Mouse (Mus musculus): Measurements from ENCODE around the gene Eps15. TPM values are rescaled to one million over a fixed set of nuclear protein-coding genes. Genes with fewer than 3 reads are reported as not detected.
A peak's percentile ranks its signal among the peaks of the same experiment; 100 is the strongest.

Eps15 gene
- polyA plus RNA-seq, 1 experiment from 2014 or later = 33.4 TPM

GRCm38 (mm10) chr4:109254511-109254910 lies 25.6 kb upstream of the Eps15 start:
- no peak overlapping the region for H3K27ac ChIP-seq
- DNase-seq (ENCODE audit: low spot score) = no peak
- no peaks in the 10 kb centered on the region for H3K27me3 ChIP-seq (ENCODE audit: low read depth, poor library complexity, severe bottlenecking)
- no peaks in the 10 kb centered on the region for H3K9me3 ChIP-seq (replicated peaks)
- no peak overlapping the region for H3K4me3 ChIP-seq
- 91% methylated on average over 5 of the region's 5 CpGs for WGBS
- no peaks in the 10 kb centered on the region for H3K36me3 ChIP-seq
- no peaks in the 10 kb centered on the region for H3K4me1 ChIP-seq

- H3K9me3 ChIP-seq (replicated peaks) = no peaks in the 10 kb centered on the region
- H3K36me3 ChIP-seq = no peaks in the 10 kb centered on the region
- H3K4me3 ChIP-seq = no peak overlapping the region
- no peak for DNase-seq (ENCODE audit: low spot score)
- no peaks in the 10 kb centered on the region for H3K27me3 ChIP-seq (ENCODE audit: low read depth, poor library complexity, severe bottlenecking)
- H3K27ac ChIP-seq = no peak overlapping the region
- 90% methylated on average over 2 of the region's 2 CpGs for WGBS
- H3K4me1 ChIP-seq = no peaks in the 10 kb centered on the region
These were observed 24.7 kb upstream of the Eps15 start for GRCm38 (mm10) chr4:109255321-109255720.

GRCm38 (mm10) chr4:109255727-109256417 lies 24.2 kb upstream of the Eps15 start:
- no peaks in the 10 kb centered on the region for H3K9me3 ChIP-seq (replicated peaks)
- 85% methylated on average over 11 of the region's 11 CpGs for WGBS

GRCm38 (mm10) chr4:109256791-109257190 lies 23.3 kb upstream of the Eps15 start:
- Histone ChIP-seq H3K4me1 (no peaks in the 10 kb centered on the region), H3K27ac (no peak overlapping the region), H3K4me3 (no peak overlapping the region), H3K9me3 (replicated peaks) (no peaks in the 10 kb centered on the region), H3K36me3 (no peaks in the 10 kb centered on the region), H3K27me3 (ENCODE audit: low read depth, poor library complexity, severe bottlenecking) (no peaks in the 10 kb centered on the region)
- no peak for DNase-seq (ENCODE audit: low spot score)
- WGBS = 92% methylated on average over 6 of the region's 6 CpGs

More at GRCm38 (mm10) chr4:109255727-109256417, 24.2 kb upstream of the Eps15 start:
- no peak overlapping the region for H3K4me3 ChIP-seq
- no peak for DNase-seq (ENCODE audit: low spot score)
- H3K27ac ChIP-seq = no peak overlapping the region
- no peaks in the 10 kb centered on the region for H3K27me3 ChIP-seq (ENCODE audit: low read depth, poor library complexity, severe bottlenecking)
- no peaks in the 10 kb centered on the region for H3K36me3 ChIP-seq
- no peaks in the 10 kb centered on the region for H3K4me1 ChIP-seq

GRCm38 (mm10) chr4:109257639-109258038 lies 22.4 kb upstream of the Eps15 start:
- no peak overlapping the region for H3K4me3 ChIP-seq
- DNase-seq (ENCODE audit: low spot score) = no peak
- 0 out of 2 replicates have a peak, but pooled peaks cover 4% of the 10 kb centered on the region for H3K4me1 ChIP-seq
- H3K27ac ChIP-seq = no peak overlapping the region
- H3K27me3 ChIP-seq (ENCODE audit: low read depth, poor library complexity, severe bottlenecking) = no peaks in the 10 kb centered on the region
- no peaks in the 10 kb centered on the region for H3K9me3 ChIP-seq (replicated peaks)
- no peaks in the 10 kb centered on the region for H3K36me3 ChIP-seq

GRCm38 (mm10) chr4:109262068-109262467 lies 18.0 kb upstream of the Eps15 start:
- no peak for DNase-seq (ENCODE audit: low spot score)
- Histone ChIP-seq H3K27me3 (ENCODE audit: low read depth, poor library complexity, severe bottlenecking) (no peaks in the 10 kb centered on the region), H3K36me3 (no peaks in the 10 kb centered on the region), H3K4me1 (0 out of 2 replicates have a peak, but pooled peaks cover 4% of the 10 kb centered on the region), H3K9me3 (replicated peaks) (no peaks in the 10 kb centered on the region), H3K4me3 (no peak overlapping the region), H3K27ac (no peak overlapping the region)
- WGBS = 76% methylated on average over 6 of the region's 6 CpGs

- 91% methylated on average over 3 of the region's 3 CpGs for WGBS
- no peaks in the 10 kb centered on the region for H3K9me3 ChIP-seq (replicated peaks)
- no peak for DNase-seq (ENCODE audit: low spot score)
- H3K36me3 ChIP-seq = no peaks in the 10 kb centered on the region
- H3K4me1 ChIP-seq = 0 out of 2 replicates have a peak, but pooled peaks cover 4% of the 10 kb centered on the region
- H3K27me3 ChIP-seq (ENCODE audit: low read depth, poor library complexity, severe bottlenecking) = no peaks in the 10 kb centered on the region
- no peak overlapping the region for H3K27ac ChIP-seq
- no peak overlapping the region for H3K4me3 ChIP-seq
These were observed 14.0 kb upstream of the Eps15 start for GRCm38 (mm10) chr4:109266056-109266455.

GRCm38 (mm10) chr4:109266744-109267143 lies 13.3 kb upstream of the Eps15 start:
- Histone ChIP-seq H3K27ac (no peak overlapping the region), H3K36me3 (no peaks in the 10 kb centered on the region), H3K27me3 (ENCODE audit: low read depth, poor library complexity, severe bottlenecking) (no peaks in the 10 kb centered on the region), H3K4me1 (0 out of 2 replicates have a peak, but pooled peaks cover 4% of the 10 kb centered on the region), H3K4me3 (no peak overlapping the region), H3K9me3 (replicated peaks) (no peaks in the 10 kb centered on the region)
- 71% methylated on average over 2 of the region's 2 CpGs for WGBS
- DNase-seq (ENCODE audit: low spot score) = no peak

GRCm38 (mm10) chr4:109267452-109267851 lies 12.6 kb upstream of the Eps15 start:
- Histone ChIP-seq H3K4me3 (no peak overlapping the region), H3K27ac (no peak overlapping the region), H3K4me1 (no peaks in the 10 kb centered on the region), H3K36me3 (no peaks in the 10 kb centered on the region), H3K27me3 (ENCODE audit: low read depth, poor library complexity, severe bottlenecking) (no peaks in the 10 kb centered on the region), H3K9me3 (replicated peaks) (no peaks in the 10 kb centered on the region)
- DNase-seq (ENCODE audit: low spot score) = no peak
- WGBS = 87% methylated on average over 3 of the region's 3 CpGs

- no peaks in the 10 kb centered on the region for H3K36me3 ChIP-seq
- no peaks in the 10 kb centered on the region for H3K27me3 ChIP-seq (ENCODE audit: low read depth, poor library complexity, severe bottlenecking)
- DNase-seq (ENCODE audit: low spot score) = no peak
- no peak overlapping the region for H3K27ac ChIP-seq
- 89% methylated on average over 3 of the region's 3 CpGs for WGBS
- H3K4me3 ChIP-seq = no peak overlapping the region
- no peaks in the 10 kb centered on the region for H3K4me1 ChIP-seq
- no peaks in the 10 kb centered on the region for H3K9me3 ChIP-seq (replicated peaks)
These were observed 11.2 kb upstream of the Eps15 start for GRCm38 (mm10) chr4:109268903-109269302.

GRCm38 (mm10) chr4:109271803-109272202 lies 8.3 kb upstream of the Eps15 start:
- WGBS = 94% methylated on average over 4 of the region's 4 CpGs
- Histone ChIP-seq H3K4me1 (no peaks in the 10 kb centered on the region), H3K27ac (no peak overlapping the region), H3K27me3 (ENCODE audit: low read depth, poor library complexity, severe bottlenecking) (no peaks in the 10 kb centered on the region), H3K9me3 (replicated peaks) (no peaks in the 10 kb centered on the region), H3K36me3 (no peaks in the 10 kb centered on the region), H3K4me3 (no peak overlapping the region)
- no peak for DNase-seq (ENCODE audit: low spot score)

GRCm38 (mm10) chr4:109273586-109274240 lies 6.4 kb upstream of the Eps15 start:
- no peak overlapping the region for H3K4me3 ChIP-seq
- no peaks in the 10 kb centered on the region for H3K9me3 ChIP-seq (replicated peaks)
- WGBS = 89% methylated on average over 2 of the region's 2 CpGs
- no peak for DNase-seq (ENCODE audit: low spot score)
- H3K36me3 ChIP-seq = no peaks in the 10 kb centered on the region
- H3K27ac ChIP-seq = no peak overlapping the region
- H3K4me1 ChIP-seq = no peaks in the 10 kb centered on the region
- H3K27me3 ChIP-seq (ENCODE audit: low read depth, poor library complexity, severe bottlenecking) = no peaks in the 10 kb centered on the region

- WGBS = under 1% methylated on average over 79 of the region's 85 CpGs
- no peaks in the 10 kb centered on the region for H3K36me3 ChIP-seq
- H3K27ac ChIP-seq = peak overlapping the region; percentile 93
- H3K4me1 ChIP-seq = peaks cover 8% of the 10 kb centered on the region
- peak overlapping the region; percentile 92 for H3K4me3 ChIP-seq
- peak; percentile 64 for DNase-seq (ENCODE audit: low spot score)
- peaks cover 10% of the 10 kb centered on the region; the same call in 1 of the 2 replicates for H3K27me3 ChIP-seq (ENCODE audit: low read depth, poor library complexity, severe bottlenecking)
- H3K9me3 ChIP-seq (replicated peaks) = no peaks in the 10 kb centered on the region
These were observed 542 bp downstream of the Eps15 start for GRCm38 (mm10) chr4:109280459-109281160.

All from limb, embryonic 10.5 days (tissue).